Mouse (Mus musculus): ENCODE results near the gene Tomm34.

GRCm38 (mm10) chr2:164009227-164009626 lies 61.7 kb downstream of the Tomm34 start:
- TF ChIP-seq CTCF (conservative IDR thresholded peaks at IDR 0.05; ENCODE audit: low read length) (no peak), NANOG (IDR thresholded peaks at IDR 0.05; ENCODE audit: borderline replicate concordance, low read length) (no peak), POU5F1 (IDR thresholded peaks at IDR 0.05; ENCODE audit: borderline replicate concordance, low read length) (no peak)

Data from E14TG2a.4 (cell line).